Mouse (Mus musculus) right cerebral cortex, postnatal 25 days (tissue): ENCODE measurements around the gene Bri3.
"Not testable (repeated sequence)": the region's sequence is repeated elsewhere in the genome, so short reads cannot be mapped to it uniquely, and the experiment has no call there.

Source experiments
- DNase-seq: peaks from one replicate; pipeline ENCODE4 v3.0.0; 2022

The Bri3 gene

GRCm38 (mm10) chr5:144303071-144303470 lies 58.8 kb downstream of the Bri3 start:
- DNase-seq: no peak

GRCm38 (mm10) chr5:144308929-144309328 lies 64.7 kb downstream of the Bri3 start:
- no peak for DNase-seq

GRCm38 (mm10) chr5:144312183-144312582 lies 67.9 kb downstream of the Bri3 start:
- no peak for DNase-seq

GRCm38 (mm10) chr5:144313335-144313734 lies 69.1 kb downstream of the Bri3 start:
- DNase-seq: no peak

- DNase-seq: no peak
Observed at GRCm38 (mm10) chr5:144314731-144315494, 70.7 kb downstream of the Bri3 start.

- no peak for DNase-seq
Observed at GRCm38 (mm10) chr5:144316442-144316841, 72.2 kb downstream of the Bri3 start.

GRCm38 (mm10) chr5:144317426-144317825 lies 73.2 kb downstream of the Bri3 start:
- no peak for DNase-seq

GRCm38 (mm10) chr5:144318286-144318685 lies 74.0 kb downstream of the Bri3 start:
- no peak for DNase-seq

- DNase-seq: no peak
Observed at GRCm38 (mm10) chr5:144321681-144322080, 77.4 kb downstream of the Bri3 start.

- DNase-seq: no peak
Observed at GRCm38 (mm10) chr5:144322717-144323116, 78.5 kb downstream of the Bri3 start.

- no peak for DNase-seq
Observed at GRCm38 (mm10) chr5:144334010-144334409, 89.8 kb downstream of the Bri3 start.

GRCm38 (mm10) chr5:144335357-144335756 lies 91.1 kb downstream of the Bri3 start:
- not testable (repeated sequence) for DNase-seq

- no peak for DNase-seq
Observed at GRCm38 (mm10) chr5:144338787-144339186, 94.5 kb downstream of the Bri3 start.

GRCm38 (mm10) chr5:144341085-144341484 lies 96.8 kb downstream of the Bri3 start:
- DNase-seq: no peak

- DNase-seq: no peak
Observed at GRCm38 (mm10) chr5:144344592-144344991, 100.4 kb downstream of the Bri3 start.

GRCm38 (mm10) chr5:144351185-144351584 lies 106.9 kb downstream of the Bri3 start:
- no peak for DNase-seq

GRCm38 (mm10) chr5:144352250-144353047 lies 108.2 kb downstream of the Bri3 start:
- DNase-seq: no peak

GRCm38 (mm10) chr5:144356776-144357455 lies 112.7 kb downstream of the Bri3 start:
- no peak for DNase-seq

- DNase-seq: no peak
Observed at GRCm38 (mm10) chr5:144357551-144357880, 113.3 kb downstream of the Bri3 start.

GRCm38 (mm10) chr5:144357881-144358591 lies 113.8 kb downstream of the Bri3 start, which contains the start of gene Baiap2l1:
Gene Baiap2l1 (minus strand): TSS chr5:144358112.
- peak; percentile 37 for DNase-seq

- no peak for DNase-seq
Observed at GRCm38 (mm10) chr5:144358592-144358917, 114.3 kb downstream of the Bri3 start.

- DNase-seq: no peak
Observed at GRCm38 (mm10) chr5:144359886-144360285, 115.6 kb downstream of the Bri3 start.

GRCm38 (mm10) chr5:144360346-144360745 lies 116.1 kb downstream of the Bri3 start:
- DNase-seq: no peak
